Mouse (Mus musculus) G1E (cell line): Measurements from ENCODE around the gene Pld5. TPM values are rescaled to one million over a fixed set of nuclear protein-coding genes. Genes with fewer than 3 reads are reported as not detected.

Source experiments
- ATAC-seq: 2 replicates; pipeline ENCODE4 v1.8.0; 2016; ENCODE audit warnings: mild to moderate bottlenecking; ENCODE audit not compliant: insufficient number of reproducible peaks, poor library complexity, low FRiP score, severe bottlenecking; ENCODE audit errors: extremely low read depth
- DNase-seq: peaks from one replicate; pipeline ENCODE4 v3.0.0; 2012; ENCODE audit warnings: low spot score
- H3K27me3 ChIP-seq: 2 replicates; pipeline ENCODE4 v1.6.1; 2012; ENCODE audit warnings: mild to moderate bottlenecking, low read length, inconsistent platforms; ENCODE audit not compliant: insufficient read depth
- H3K36me3 ChIP-seq: replicated peaks from 2 replicates; pipeline ENCODE3; 2012; ENCODE audit warnings: mild to moderate bottlenecking, inconsistent platforms
- H3K4me1 ChIP-seq: 2 replicates; pipeline ENCODE4 v1.6.1; 2012; ENCODE audit warnings: low read depth, low read length, inconsistent platforms, mixed read lengths; ENCODE audit not compliant: insufficient read depth
- H3K4me3 ChIP-seq: 2 replicates; pipeline ENCODE4 v1.5.1; 2012; ENCODE audit warnings: low read depth, mild to moderate bottlenecking, inconsistent platforms, low read length, moderate library complexity, mixed read lengths
- H3K9me3 ChIP-seq: replicated peaks from 2 replicates; pipeline ENCODE4 v1.6.1; 2012; ENCODE audit warnings: inconsistent platforms
- CTCF ChIP-seq: IDR thresholded peaks from 2 replicates; pipeline ENCODE4 v1.5.1; 2012; ENCODE audit warnings: low read depth, low read length, inconsistent platforms, mixed read lengths
- GATA1 ChIP-seq: IDR thresholded peaks from 2 replicates; pipeline ENCODE4 v1.6.1; 2012; ENCODE audit warnings: borderline replicate concordance, low read length, inconsistent platforms, mixed read lengths
- GATA2 ChIP-seq: IDR thresholded peaks from 2 replicates; pipeline ENCODE4 v1.6.1; 2012; ENCODE audit warnings: low read depth, low read length, inconsistent platforms, borderline replicate concordance
- POLR2AphosphoS5 ChIP-seq: IDR thresholded peaks from 2 replicates; pipeline ENCODE4 v1.6.1; 2012; ENCODE audit warnings: low read depth, low read length, inconsistent platforms; ENCODE audit not compliant: insufficient replicate concordance
- TAL1 ChIP-seq: conservative IDR thresholded peaks from 2 replicates; pipeline ENCODE4 v1.6.1; 2012; ENCODE audit warnings: low read depth, low read length, inconsistent platforms, mixed read lengths
- polyA plus RNA-seq: library from polyadenylated mRNA; stranded (reverse); fragments of >175 nt; gene quantifications from 2 replicates; pipeline ENCODE4 v1.2.3, GENCODE M21; 2012
- total RNA-seq, 2 experiments: library from RNA; stranded (forward) in 1 of 2; stranded (reverse) in 1 of 2; fragments of 200-1000 nt in 1 of 2; fragments of >200 nt in 1 of 2; fragmentation: Nextera tagmentation in 1 of 2; gene quantifications; 2 replicates each; pipeline ENCODE4 v1.2.3; 2014 to 2017

Pld5 gene
- total and polyA plus RNA-seq, 3 experiments, result 0.16 TPM; not detected in 2

DNA sequence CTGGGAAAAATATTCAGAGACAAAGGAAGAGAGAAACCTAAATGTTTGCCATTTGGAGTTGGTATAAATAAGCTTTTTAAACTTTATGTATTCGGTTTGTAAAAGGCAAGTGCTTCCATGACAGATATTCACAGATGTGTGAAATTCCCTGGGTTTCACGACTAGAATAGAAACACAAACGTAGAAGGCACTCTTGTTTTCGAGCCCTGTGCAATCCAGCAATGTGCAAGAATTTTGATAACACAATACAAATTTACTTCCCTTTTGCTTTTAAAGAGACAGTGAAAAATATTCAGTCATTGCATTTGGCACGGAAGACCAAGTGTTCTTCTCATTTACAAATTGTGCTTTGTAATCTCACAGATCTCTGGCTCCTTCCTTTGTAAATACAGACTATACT is 200.6 kb downstream of the Pld5 start:
- DNase-seq (no peak), ATAC-seq (no peak)
- H3K36me3 ChIP-seq, result no peaks in the 10 kb centered on the region
- no peak overlapping the region for H3K4me3 ChIP-seq
- H3K9me3 ChIP-seq, result peaks cover 24% of the 10 kb centered on the region
- H3K27me3 ChIP-seq, result no peaks in the 10 kb centered on the region
- TF ChIP-seq POLR2AphosphoS5 (no peak), CTCF (no peak), GATA1 (no peak), GATA2 (no peak), TAL1 (no peak)
- H3K4me1 ChIP-seq, result no peaks in the 10 kb centered on the region

DNA sequence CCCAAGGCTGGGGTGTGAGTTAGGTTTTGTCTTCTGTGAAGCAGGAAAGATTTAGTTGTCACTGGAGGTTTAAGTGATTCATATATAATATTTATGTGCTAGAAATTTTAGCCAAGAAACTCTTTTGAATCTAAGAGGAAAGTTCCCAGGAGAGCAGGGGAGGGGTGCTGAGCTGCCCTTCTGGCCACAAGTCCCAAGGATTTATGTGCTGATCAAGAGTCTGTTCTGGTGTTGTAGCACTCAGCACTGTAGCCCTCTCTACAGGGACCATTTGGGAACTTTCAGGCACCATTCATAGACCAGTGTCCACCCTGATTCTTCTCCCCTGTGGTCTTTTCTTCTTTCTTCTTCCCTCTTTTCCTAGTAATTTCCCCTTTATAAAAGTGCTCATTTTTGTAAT is 209.8 kb downstream of the Pld5 start:
- ATAC-seq, result no peak
- Histone ChIP-seq H3K4me1 (no peaks in the 10 kb centered on the region), H3K9me3 (peaks cover 31% of the 10 kb centered on the region), H3K36me3 (no peaks in the 10 kb centered on the region), H3K27me3 (no peaks in the 10 kb centered on the region), H3K4me3 (no peak overlapping the region)
- TF ChIP-seq TAL1, result no peak
- no peak for TF ChIP-seq POLR2AphosphoS5
- no peak for DNase-seq

DNA sequence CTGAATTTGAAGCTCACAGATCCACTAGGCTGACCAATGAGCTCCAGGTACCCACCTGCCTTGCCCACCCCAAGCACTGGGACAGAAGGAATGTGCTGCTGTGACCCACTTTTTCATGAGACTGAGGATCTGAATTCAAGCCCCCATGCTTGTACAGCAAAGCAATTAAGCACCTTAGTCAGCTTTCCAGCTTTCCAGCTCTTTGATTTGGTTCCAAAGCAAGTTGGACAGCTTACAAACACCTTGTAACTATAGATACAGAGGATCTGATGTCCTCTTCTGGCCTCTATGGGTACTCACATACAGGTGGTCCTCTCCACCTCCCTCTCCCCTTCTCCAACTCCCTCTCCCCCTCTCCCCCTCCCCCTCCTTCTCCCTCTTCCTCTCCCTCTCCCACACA is 210.6 kb downstream of the Pld5 start:
- Histone ChIP-seq H3K4me3 (no peak overlapping the region), H3K4me1 (no peaks in the 10 kb centered on the region), H3K27me3 (no peaks in the 10 kb centered on the region), H3K36me3 (no peaks in the 10 kb centered on the region), H3K9me3 (peaks cover 27% of the 10 kb centered on the region)
- DNase-seq (no peak), ATAC-seq (no peak)
- TF ChIP-seq POLR2AphosphoS5, result no peak
- no peak for TF ChIP-seq TAL1
- no peak for TF ChIP-seq GATA1
- TF ChIP-seq CTCF, result no peak

DNA sequence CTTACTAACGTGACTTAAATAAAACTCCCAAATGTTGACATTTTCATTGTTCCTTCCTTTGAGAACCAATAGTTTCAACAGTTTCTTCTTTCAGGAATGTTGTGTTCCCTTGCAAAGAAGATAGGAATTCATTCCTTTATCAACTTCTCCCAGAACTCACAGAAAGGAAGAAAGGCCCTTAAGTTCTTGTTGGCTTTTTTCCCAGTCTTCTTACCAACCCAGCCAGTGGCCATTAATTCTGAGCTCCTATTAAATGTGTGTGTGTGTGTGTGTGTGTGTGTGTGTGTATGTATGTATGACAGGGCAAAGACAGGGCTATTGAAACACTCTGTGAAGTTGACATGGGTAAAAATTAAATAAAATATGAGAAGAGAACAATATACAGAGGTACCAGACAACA is 221.5 kb downstream of the Pld5 start:
- Histone ChIP-seq H3K9me3 (peaks cover 19% of the 10 kb centered on the region), H3K4me3 (no peak overlapping the region), H3K4me1 (no peaks in the 10 kb centered on the region), H3K36me3 (no peaks in the 10 kb centered on the region), H3K27me3 (no peaks in the 10 kb centered on the region)
- DNase-seq (no peak), ATAC-seq (no peak)
- TF ChIP-seq CTCF (no peak), POLR2AphosphoS5 (no peak), GATA1 (no peak), GATA2 (no peak), TAL1 (no peak)

DNA sequence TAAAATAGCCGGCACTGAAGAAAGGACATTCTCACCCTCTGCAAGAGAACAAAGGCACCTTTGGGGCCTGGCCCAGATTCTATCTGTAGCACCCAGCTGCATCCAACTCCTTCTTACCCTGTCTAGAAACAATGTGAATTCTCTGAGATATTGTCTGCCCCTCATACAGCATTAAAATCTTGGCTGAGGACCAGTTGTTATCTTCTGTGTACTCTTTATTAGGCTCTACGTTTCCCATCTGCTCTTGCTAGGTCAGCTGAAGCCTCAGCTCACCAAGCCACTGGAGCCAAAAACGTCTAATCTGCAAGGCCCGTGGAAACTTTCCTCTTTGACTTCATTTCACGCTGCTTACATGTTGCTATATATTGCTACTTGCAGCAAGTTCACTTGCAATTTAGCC is 228.1 kb downstream of the Pld5 start:
- TF ChIP-seq CTCF (no peak), POLR2AphosphoS5 (no peak), TAL1 (no peak), GATA2 (no peak), GATA1 (no peak)
- peaks cover 22% of the 10 kb centered on the region for H3K9me3 ChIP-seq
- no peaks in the 10 kb centered on the region for H3K27me3 ChIP-seq
- no peak for DNase-seq
- ATAC-seq, result no peak
- H3K36me3 ChIP-seq, result no peaks in the 10 kb centered on the region
- no peak overlapping the region for H3K4me3 ChIP-seq
- no peaks in the 10 kb centered on the region for H3K4me1 ChIP-seq

DNA sequence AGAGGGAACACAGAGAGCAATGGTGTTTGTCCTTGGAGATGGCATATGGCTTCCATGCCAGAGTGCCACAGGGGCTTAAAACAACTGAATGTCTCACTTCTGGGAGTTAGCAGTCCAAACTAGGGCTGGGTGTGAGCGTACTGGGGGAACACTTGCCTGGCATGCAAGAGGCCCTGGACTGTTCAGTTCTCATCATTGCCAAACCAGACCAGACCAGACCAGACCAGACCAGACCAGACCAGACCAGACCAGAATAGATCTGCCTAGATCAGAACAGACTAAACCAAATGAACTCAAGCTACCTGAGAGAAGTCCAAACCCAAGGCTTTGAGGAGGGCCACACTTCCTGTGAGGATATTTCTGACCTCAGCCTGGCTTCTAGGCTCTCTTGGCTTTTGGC is 228.7 kb downstream of the Pld5 start:
- Histone ChIP-seq H3K27me3 (no peaks in the 10 kb centered on the region), H3K36me3 (no peaks in the 10 kb centered on the region), H3K9me3 (peaks cover 23% of the 10 kb centered on the region), H3K4me1 (no peaks in the 10 kb centered on the region), H3K4me3 (no peak overlapping the region)
- TF ChIP-seq CTCF (no peak), POLR2AphosphoS5 (no peak), GATA1 (no peak), GATA2 (no peak), TAL1 (no peak)
- ATAC-seq (no peak), DNase-seq (no peak)

DNA sequence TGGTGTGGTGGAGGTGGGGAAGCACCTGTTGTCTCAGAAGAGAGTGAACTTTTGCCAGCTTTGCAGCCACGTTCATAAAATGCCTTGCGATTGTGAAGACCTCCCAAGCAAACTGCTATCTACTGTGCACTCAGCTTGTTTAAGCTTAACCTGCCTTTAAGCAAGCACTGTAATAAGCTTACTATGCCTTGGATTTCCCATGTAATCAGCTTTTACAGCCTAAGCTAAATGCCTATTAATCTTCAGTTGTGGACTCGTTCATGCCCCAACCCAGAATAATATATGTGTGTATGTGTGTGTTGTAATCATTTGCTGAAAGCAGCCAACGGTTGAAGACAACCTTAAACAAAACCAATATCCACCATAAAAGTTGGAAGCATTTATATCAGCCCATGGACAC is 232.1 kb downstream of the Pld5 start:
- ATAC-seq (no peak), DNase-seq (no peak)
- no peaks in the 10 kb centered on the region for H3K36me3 ChIP-seq
- peaks cover 24% of the 10 kb centered on the region for H3K9me3 ChIP-seq
- no peak overlapping the region for H3K4me3 ChIP-seq
- H3K27me3 ChIP-seq, result no peaks in the 10 kb centered on the region
- TF ChIP-seq GATA2 (no peak), GATA1 (no peak)
- no peaks in the 10 kb centered on the region for H3K4me1 ChIP-seq
